Mouse (Mus musculus) cerebellum, adult 2 months (tissue): ENCODE measurements at regions not wholly inside any gene's neighbourhood (a gene's known extent, or its start where the extent isn't known, plus 50 kb on each side); places are given as distances from the start of the nearest gene placed in this dataset.

Experiments used
- DNase-seq, 2 experiments: peaks; one replicate each; pipeline ENCODE4 v3.0.0; 2021
- H3K27ac ChIP-seq: fragments of 200-500 bp; 2 replicates; pipeline ENCODE4 v1.5.1; 2012; ENCODE audit warnings: low read length, control low read depth, inconsistent platforms; ENCODE audit not compliant: insufficient read depth
- H3K27me3 ChIP-seq: fragments of 200-500 bp; 2 replicates; pipeline ENCODE4 v1.6.1; 2012; ENCODE audit warnings: inconsistent platforms, mild to moderate bottlenecking, low read length, moderate library complexity; ENCODE audit not compliant: control insufficient read depth, insufficient read depth
- H3K4me1 ChIP-seq: fragments of 200-500 bp; 2 replicates; pipeline ENCODE4 v1.6.1; 2011; ENCODE audit warnings: low read length; ENCODE audit not compliant: control insufficient read depth, insufficient read depth
- H3K4me3 ChIP-seq: fragments of 200-500 bp; replicated peaks from 2 replicates; pipeline ENCODE3; 2011; ENCODE audit warnings: mild to moderate bottlenecking, low read depth, low read length, control low read depth; ENCODE audit not compliant: insufficient read depth
- CTCF ChIP-seq: fragments of 200-500 bp; IDR thresholded peaks from 2 replicates; pipeline ENCODE4 v1.5.1; 2011; ENCODE audit warnings: low read depth, mild to moderate bottlenecking, control low read depth, low read length, moderate library complexity, borderline replicate concordance; ENCODE audit not compliant: insufficient read depth
- POLR2A ChIP-seq: fragments of 200-500 bp; IDR thresholded peaks from 2 replicates; pipeline ENCODE4 v1.6.1; 2011; ENCODE audit warnings: low read length, control low read depth, borderline replicate concordance; ENCODE audit not compliant: insufficient read depth
- WGBS: fragments of 180-500 bp; shearing (Covaris S2); methylation state at CpG from one replicate; pipeline ENCODE4 v1.1.7; 2018; 5-methylcytosine and 5-hydroxymethylcytosine counted together

GRCm38 (mm10) chr7:82957208-82957977 is 90.3 kb downstream of the Mex3b start:
- Histone ChIP-seq H3K4me1 (no peaks in the 10 kb centered on the region), H3K27ac (no peak overlapping the region), H3K27me3 (no peaks in the 10 kb centered on the region), H3K4me3 (no peak overlapping the region)
- WGBS, result 63% methylated on average over 20 of the region's 20 CpGs
- no peak for TF ChIP-seq POLR2A
- no peak for TF ChIP-seq CTCF
- DNase-seq, result no peak

GRCm38 (mm10) chr7:82970599-82970998 is 103.5 kb downstream of the Mex3b start:
- H3K4me3 ChIP-seq, result no peak overlapping the region
- H3K4me1 ChIP-seq, result no peaks in the 10 kb centered on the region
- H3K27ac ChIP-seq, result no peak overlapping the region
- H3K27me3 ChIP-seq, result no peaks in the 10 kb centered on the region
- DNase-seq, result no peak
- WGBS, result 90% methylated on average over 1 of the region's 1 CpGs
- TF ChIP-seq POLR2A, result no peak
- TF ChIP-seq CTCF, result no peak

GRCm38 (mm10) chr7:82971244-82971643 is 104.1 kb downstream of the Mex3b start:
- 93% methylated on average over 5 of the region's 5 CpGs for WGBS
- Histone ChIP-seq H3K27ac (no peak overlapping the region), H3K4me1 (no peaks in the 10 kb centered on the region), H3K27me3 (no peaks in the 10 kb centered on the region), H3K4me3 (no peak overlapping the region)
- no peak for DNase-seq
- TF ChIP-seq CTCF (no peak), POLR2A (no peak)

- DNase-seq, result no peak
- Histone ChIP-seq H3K4me3 (no peak overlapping the region), H3K27ac (no peak overlapping the region), H3K4me1 (no peaks in the 10 kb centered on the region), H3K27me3 (no peaks in the 10 kb centered on the region)
- WGBS, result 68% methylated on average over 12 of the region's 12 CpGs
- TF ChIP-seq CTCF (no peak), POLR2A (no peak)
Observed at GRCm38 (mm10) chr7:82972214-82973006, 105.3 kb downstream of the Mex3b start.

GRCm38 (mm10) chr7:82990708-82991107 is 123.6 kb downstream of the Mex3b start:
- DNase-seq, result no peak
- H3K4me1 ChIP-seq, result no peaks in the 10 kb centered on the region
- TF ChIP-seq CTCF, result no peak
- no peak for TF ChIP-seq POLR2A
- H3K27me3 ChIP-seq, result no peaks in the 10 kb centered on the region
- H3K27ac ChIP-seq, result no peak overlapping the region
- no peak overlapping the region for H3K4me3 ChIP-seq

- Histone ChIP-seq H3K27ac (no peak overlapping the region), H3K4me1 (no peaks in the 10 kb centered on the region), H3K27me3 (no peaks in the 10 kb centered on the region), H3K4me3 (no peak overlapping the region)
- DNase-seq, result no peak
- WGBS, result 90% methylated on average over 5 of the region's 5 CpGs
- TF ChIP-seq POLR2A (no peak), CTCF (no peak)
Observed at GRCm38 (mm10) chr7:82993136-82993535, 126.0 kb downstream of the Mex3b start.

GRCm38 (mm10) chr7:82998848-82999247 is 131.7 kb downstream of the Mex3b start:
- TF ChIP-seq CTCF (no peak), POLR2A (no peak)
- Histone ChIP-seq H3K4me1 (no peaks in the 10 kb centered on the region), H3K4me3 (no peak overlapping the region), H3K27me3 (no peaks in the 10 kb centered on the region), H3K27ac (no peak overlapping the region)
- WGBS, result 69% methylated on average over 2 of the region's 2 CpGs
- DNase-seq, result no peak

- TF ChIP-seq POLR2A (no peak), CTCF (no peak)
- DNase-seq, result no peak
- no peaks in the 10 kb centered on the region for H3K4me1 ChIP-seq
- WGBS, result 90% methylated on average over 4 of the region's 4 CpGs
- H3K27ac ChIP-seq, result no peak overlapping the region
- no peaks in the 10 kb centered on the region for H3K27me3 ChIP-seq
- no peak overlapping the region for H3K4me3 ChIP-seq
Observed at GRCm38 (mm10) chr7:83007540-83007939, 140.4 kb downstream of the Mex3b start.
